In genomic region chr3:98067413-98067812, GRCm38 (mm10) we compare ENCODE assay signal across 11 mouse cellular contexts. TPM values are rescaled to one million over a fixed set of nuclear protein-coding genes. Genes with fewer than 3 reads are reported as not detected.
DNase-seq lines count a peak whose midpoint lies in the region; ATAC-seq and TF ChIP-seq lines count a peak whose summit lies in the region.
"Had no signal": no experiment of that assay in that cellular context is flagged by ENCODE, and none has a peak within 500 bp of the region (broad histone marks: within the 10 kb centered on the region; RNA-seq: fewer than 3 reads in every experiment).

No protein-coding gene starts in this region.

- H3K27me3 ChIP-seq in heart, embryonic 13.5 days (replicated peaks): peaks cover 4% of the 10 kb centered on the region; the same call in 1 of the 2 replicates
- no peaks in the 10 kb centered on the region for H3K27me3 ChIP-seq in lung, embryonic 14.5 days (ENCODE audit: insufficient read depth, low read length)
- no peaks in the 10 kb centered on the region for H3K27me3 ChIP-seq in myocyte (ENCODE audit: control insufficient read depth, insufficient read depth, insufficient read length)

- ATAC-seq in heart, embryonic 13.5 days (ENCODE audit: extremely low read depth, insufficient number of reproducible peaks, low FRiP score, low TSS enrichment): no peak
- ATAC-seq in lung, embryonic 14.5 days (ENCODE audit: insufficient read depth): no peak

- peaks cover 21% of the 10 kb centered on the region for H3K36me3 ChIP-seq in heart, embryonic 13.5 days
- peaks cover 26% of the 10 kb centered on the region for H3K36me3 ChIP-seq in lung, embryonic 14.5 days (ENCODE audit: insufficient read depth)
- H3K36me3 ChIP-seq in myocyte (ENCODE audit: control insufficient read depth, insufficient read depth): peaks cover 15% of the 10 kb centered on the region

- DNase-seq in heart, postnatal 36 days: no peak
- DNase-seq in lung, embryonic 14.5 days: peak; percentile 94
- DNase-seq in lung, adult 2 months: no peak
- DNase-seq in brain, embryonic 14.5 days (ENCODE audit: low read depth): peak; percentile 71
- no peak for DNase-seq in embryo, embryonic 11 days
- no peak for DNase-seq in retina, postnatal 1 day
- DNase-seq: gastrocnemius, postnatal 25 days; thymus, postnatal 14 days had no signal

- H3K4me2 ChIP-seq in heart, embryonic 13.5 days: no peak overlapping the region
- H3K4me2 ChIP-seq in lung, embryonic 14.5 days: no peak overlapping the region
- peak overlapping the region; percentile 10 for H3K4me2 ChIP-seq in myocyte (ENCODE audit: low read depth)

- no peak overlapping the region for H3ac ChIP-seq in myocyte (ENCODE audit: control insufficient read depth, insufficient read length)

- TF ChIP-seq CTCF in lung, embryonic 14.5 days (IDR thresholded peaks at IDR 0.05; ENCODE audit: low read depth): no peak
- no peak for TF ChIP-seq CTCF in lung, adult 2 months (IDR thresholded peaks at IDR 0.05; ENCODE audit: insufficient read depth, low read length)
- TF ChIP-seq CTCF in brain, embryonic 14.5 days (IDR thresholded peaks at IDR 0.05; ENCODE audit: borderline replicate concordance, extremely low read depth, insufficient read depth, insufficient read length): no peak

- H3K4me3 ChIP-seq in heart, embryonic 13.5 days: no peak overlapping the region
- H3K4me3 ChIP-seq in lung, embryonic 14.5 days (ENCODE audit: low read depth, low read length): no peak overlapping the region
- no peak overlapping the region for H3K4me3 ChIP-seq in lung, adult 2 months (replicated peaks; ENCODE audit: extremely low read depth, low read depth, low read length)
- no peak overlapping the region for H3K4me3 ChIP-seq in myocyte

- H3K79me2 ChIP-seq in myocyte (ENCODE audit: control insufficient read depth, insufficient read depth): peaks cover 55% of the 10 kb centered on the region

- TF ChIP-seq POLR2A in lung, adult 2 months (IDR thresholded peaks at IDR 0.05; ENCODE audit: borderline replicate concordance, extremely low read depth, low read depth, low read length): no peak
- no peak for TF ChIP-seq POLR2A in brain, embryonic 14.5 days (IDR thresholded peaks at IDR 0.05; ENCODE audit: borderline replicate concordance, extremely low read depth, insufficient read depth, insufficient read length, poor library complexity, severe bottlenecking)
- no peak for TF ChIP-seq POLR2A in myocyte (IDR thresholded peaks at IDR 0.05; ENCODE audit: insufficient read length, low read depth)

- peak overlapping the region; percentile 21 for H3K27ac ChIP-seq in heart, embryonic 13.5 days (replicated peaks)
- peak overlapping the region; percentile 70; the same call in 1 of the 2 replicates for H3K27ac ChIP-seq in lung, embryonic 14.5 days (ENCODE audit: low read depth)
- H3K27ac ChIP-seq: macrophage had no signal

- WGBS in heart, embryonic 13.5 days: 59% methylated on average over 3 of the region's 3 CpGs
- 48% methylated on average over 3 of the region's 3 CpGs for WGBS in lung, embryonic 14.5 days
- 62% methylated on average over 3 of the region's 3 CpGs for WGBS in lung, adult 2 months

- intact Hi-C loops in heart, postnatal 36 days (cut with DNase I): no loop called here

- peaks cover 70% of the 10 kb centered on the region for H3K4me1 ChIP-seq in heart, embryonic 13.5 days
- peaks cover 41% of the 10 kb centered on the region for H3K4me1 ChIP-seq in lung, embryonic 14.5 days (ENCODE audit: insufficient read depth)
- H3K4me1 ChIP-seq in lung, adult 2 months (ENCODE audit: control insufficient read depth, insufficient read depth, low read length): peaks cover 8% of the 10 kb centered on the region

- H3K9me3 ChIP-seq in heart, embryonic 13.5 days: no peaks in the 10 kb centered on the region
- H3K9me3 ChIP-seq in lung, embryonic 14.5 days (ENCODE audit: low read depth, low read length): no peaks in the 10 kb centered on the region

- no peak overlapping the region for H3K9ac ChIP-seq in heart, embryonic 13.5 days
- H3K9ac ChIP-seq in lung, embryonic 14.5 days: no peak overlapping the region

TF ChIP-seq in myocyte, 11 proteins besides CTCF, POLR2A, EP300 and RAD21:
- no peak for TF ChIP-seq CEBPB (IDR thresholded peaks at IDR 0.05; ENCODE audit: insufficient read depth, poor library complexity, severe bottlenecking)
- TF ChIP-seq USF1 (IDR thresholded peaks at IDR 0.05; ENCODE audit: low read depth): peak; percentile 46

RNA-seq across cellular contexts. Expression of gene Notch2, which starts 54.1 kb away (rescaled TPM):
- polyA plus RNA-seq in heart, embryonic 13.5 days (2015; fragmentation: Nextera tagmentation; extraction: Ambion mirVana): 11.9 and 12.1 TPM in 2 replicates
- total RNA-seq in heart, postnatal 36 days (2021): 10 to 100 TPM; 16.7 to 17.8 TPM
- polyA plus RNA-seq in lung, embryonic 14.5 days (2014; fragmentation: Nextera tagmentation; extraction: Ambion mirVana): 43.8 and 45.1 TPM in 2 replicates
- polyA plus RNA-seq in lung, adult 2 months (2012; rRNA removed): 43.0 and 48.7 TPM in 2 replicates
- polyA plus RNA-seq in brain, embryonic 14.5 days (2012; rRNA removed): 15.5 and 18.2 TPM in 2 replicates
- polyA plus RNA-seq in myocyte (2012; fragmentation: generic; extraction: Trizol): 15.1 TPM

Comparison
In these comparisons a context has a peak if more than half of its experiments do, and no peak if none do; other contexts are left out.
1. DNase-seq: peak in lung, embryonic 14.5 days (single experiment) and brain, embryonic 14.5 days (single experiment); none in heart, postnatal 36 days (0 of 2), lung, adult 2 months (single experiment), embryo, embryonic 11 days (single experiment) and retina, postnatal 1 day (single experiment).